Mouse (Mus musculus) stomach, postnatal 0 days (tissue): Measurements from ENCODE around the gene Gm42674.

ENCODE experiments used
- CTCF ChIP-seq: IDR thresholded peaks from 2 replicates; pipeline ENCODE4 v1.5.1; 2016; ENCODE audit warnings: antibody characterized with exemption, low read depth, mild to moderate bottlenecking, moderate library complexity
- EP300 ChIP-seq: optimal IDR thresholded peaks from 2 replicates; pipeline ENCODE3; 2016; ENCODE audit warnings: antibody characterized with exemption

- TF ChIP-seq CTCF (no peak), EP300 (no peak)
Observed at GRCm38 (mm10) chr3:90606185-90606584, 4.5 kb downstream of the Gm42674 start.
